Comparison of ENCODE assay signal across 8 mouse cellular contexts in the genomic region with DNA sequence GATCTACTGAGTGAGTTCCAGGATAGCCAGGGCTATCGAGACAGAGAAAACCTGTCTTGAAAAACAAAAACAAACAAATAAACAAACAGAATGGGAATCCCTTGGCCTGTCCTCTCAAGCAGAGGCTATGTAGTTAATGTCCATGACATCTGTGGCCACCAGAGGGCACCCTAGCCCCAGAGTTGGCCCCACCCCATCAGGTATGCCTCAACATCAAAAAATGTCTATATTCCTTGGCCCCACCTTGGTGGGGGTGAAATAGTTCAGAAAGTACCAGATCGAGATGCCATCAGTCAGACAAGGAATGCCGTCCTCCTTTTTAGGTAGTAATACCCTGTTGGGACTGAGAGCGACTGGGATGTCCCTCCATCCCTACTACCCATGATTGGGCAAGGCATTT. TPM values are rescaled to one million over a fixed set of nuclear protein-coding genes. Genes with fewer than 3 reads are reported as not detected.
DNase-seq lines count a peak whose midpoint lies in the region; ATAC-seq and TF ChIP-seq lines count a peak whose summit lies in the region.
"Had no signal": no experiment of that assay in that cellular context is flagged by ENCODE, and none has a peak within 500 bp of the region (broad histone marks: within the 10 kb centered on the region; RNA-seq: fewer than 3 reads in every experiment).

No protein-coding gene starts in this region.

- peak; percentile 67 for DNase-seq in MN1 (ENCODE audit: low spot score)
- DNase-seq in hindbrain, embryonic 11.5 days (ENCODE audit: low spot score): peak; percentile 81
- DNase-seq in layer of hippocampus, postnatal 36 days: peak; percentile 64 to 74
- peak; percentile 81 for DNase-seq in right cerebral cortex, postnatal 4 days

- H3K27me3 ChIP-seq in hindbrain, embryonic 11.5 days (ENCODE audit: control insufficient read depth, insufficient read depth, low read length): no peaks in the 10 kb centered on the region

- TF ChIP-seq CTCF in bone marrow, adult 2 months (IDR thresholded peaks at IDR 0.05; ENCODE audit: control insufficient read depth, insufficient read depth, low read length): peak; percentile 97

- no peak overlapping the region for H3K27ac ChIP-seq in bone marrow, adult 2 months (ENCODE audit: control insufficient read depth, insufficient read depth, low read depth, low read length, poor library complexity)
- H3K27ac ChIP-seq in hindbrain, embryonic 11.5 days (ENCODE audit: low read depth, low read length): no peak overlapping the region
- H3K27ac ChIP-seq: limb, embryonic 12.5 days had no signal

- H3K9me3 ChIP-seq in hindbrain, embryonic 11.5 days (ENCODE audit: control insufficient read depth, low read length): no peaks in the 10 kb centered on the region
- H3K9me3 ChIP-seq: limb, embryonic 12.5 days had no signal

- H3K4me2 ChIP-seq in hindbrain, embryonic 11.5 days (replicated peaks; ENCODE audit: low read depth, low read length): no peak overlapping the region
- H3K4me2 ChIP-seq: limb, embryonic 12.5 days had no signal

- H3K4me1 ChIP-seq in bone marrow, adult 2 months (ENCODE audit: control insufficient read depth, insufficient read depth, low read length): no peaks in the 10 kb centered on the region
- H3K4me1 ChIP-seq in hindbrain, embryonic 11.5 days (replicated peaks; ENCODE audit: control insufficient read depth, insufficient read depth, low read length): no peaks in the 10 kb centered on the region; the same call in 1 of the 2 replicates

- H3K36me3 ChIP-seq in hindbrain, embryonic 11.5 days (ENCODE audit: control insufficient read depth, insufficient read depth, low read length): peaks cover 3% of the 10 kb centered on the region

- 22% methylated on average over 4 of the region's 4 CpGs for WGBS in bone marrow, adult 2 months
- WGBS in hindbrain, embryonic 11.5 days: 39% methylated on average over 4 of the region's 4 CpGs

- peak; percentile 83 for ATAC-seq in erythroblast, adult 5-6 weeks (replicated peaks; ENCODE audit: low FRiP score, poor library complexity, severe bottlenecking)
- no peak for ATAC-seq in hindbrain, embryonic 11.5 days (ENCODE audit: low FRiP score)
- peak; percentile 96 for ATAC-seq in megakaryocyte, adult 5-6 weeks (ENCODE audit: poor library complexity, severe bottlenecking)

- TF ChIP-seq POLR2A in bone marrow, adult 2 months (IDR thresholded peaks at IDR 0.05; ENCODE audit: borderline replicate concordance, control insufficient read depth, low read depth, low read length): no peak

- no peak overlapping the region for H3K9ac ChIP-seq in hindbrain, embryonic 11.5 days (ENCODE audit: low read depth, low read length)
- H3K9ac ChIP-seq: limb, embryonic 12.5 days had no signal

- no peak overlapping the region for H3K4me3 ChIP-seq in bone marrow, adult 2 months (replicated peaks; ENCODE audit: control insufficient read depth, low read depth, low read length)
- no peak overlapping the region for H3K4me3 ChIP-seq in hindbrain, embryonic 11.5 days (ENCODE audit: low read depth, low read length)
- H3K4me3 ChIP-seq: limb, embryonic 12.5 days had no signal

RNA-seq across cellular contexts. Expression of a gene that starts 1.2 kb away (rescaled TPM):
- polyA plus RNA-seq in bone marrow, adult 2 months (2011; ENCODE audit: insufficient read depth, insufficient read length, low replicate concordance, missing spikeins): not detected in 2 replicates
- total RNA-seq in erythroblast, adult 5-6 weeks (2015; ENCODE audit: low replicate concordance): not detected in 2 replicates
- not detected in 2 replicates for total RNA-seq in erythroblast, adult 5-6 weeks (2017; ENCODE audit: low replicate concordance)
- polyA plus RNA-seq in hindbrain, embryonic 11.5 days (2014; fragmentation: Nextera tagmentation; extraction: Ambion mirVana): not detected in 2 replicates
- not detected for total RNA-seq in layer of hippocampus, postnatal 36 days (2021)
- not detected in 2 replicates for total RNA-seq in megakaryocyte, adult 5-6 weeks (2015)
- not detected in 2 replicates for total RNA-seq in megakaryocyte, adult 5-6 weeks (2017)
- polyA plus RNA-seq: limb, embryonic 12.5 days had no signal

RNA-seq across cellular contexts. Expression of a gene that starts 17.6 kb away (rescaled TPM):
- 28.2 and 57.7 TPM in 2 replicates for polyA plus RNA-seq in bone marrow, adult 2 months (2011; ENCODE audit: insufficient read depth, insufficient read length, low replicate concordance, missing spikeins)
- 10.2 and 14.2 TPM in 2 replicates for total RNA-seq in erythroblast, adult 5-6 weeks (2015; ENCODE audit: low replicate concordance)
- total RNA-seq in erythroblast, adult 5-6 weeks (2017; ENCODE audit: low replicate concordance): 15.4 and 26.9 TPM in 2 replicates
- polyA plus RNA-seq in hindbrain, embryonic 11.5 days (2014; fragmentation: Nextera tagmentation; extraction: Ambion mirVana): 154 and 155 TPM in 2 replicates
- total RNA-seq in layer of hippocampus, postnatal 36 days (2021): 100 to 1,000 TPM; 125 to 126 TPM
- 21.7 and 22.6 TPM in 2 replicates for total RNA-seq in megakaryocyte, adult 5-6 weeks (2015)
- total RNA-seq in megakaryocyte, adult 5-6 weeks (2017): 34.6 and 43.1 TPM in 2 replicates

RNA-seq across cellular contexts. Expression of a gene that starts 29.3 kb away (rescaled TPM):
- 26.7 and 28.7 TPM in 2 replicates for polyA plus RNA-seq in bone marrow, adult 2 months (2011; ENCODE audit: insufficient read depth, insufficient read length, low replicate concordance, missing spikeins)
- 8.8 and 17.3 TPM in 2 replicates for total RNA-seq in erythroblast, adult 5-6 weeks (2015; ENCODE audit: low replicate concordance)
- total RNA-seq in erythroblast, adult 5-6 weeks (2017; ENCODE audit: low replicate concordance): 10.3 and 17.6 TPM in 2 replicates
- polyA plus RNA-seq in hindbrain, embryonic 11.5 days (2014; fragmentation: Nextera tagmentation; extraction: Ambion mirVana): 47.3 and 60.8 TPM in 2 replicates
- 100 to 1,000 TPM; 127 to 140 TPM for total RNA-seq in layer of hippocampus, postnatal 36 days (2021)
- 17.9 and 21.5 TPM in 2 replicates for total RNA-seq in megakaryocyte, adult 5-6 weeks (2015)
- 22.6 and 31.3 TPM in 2 replicates for total RNA-seq in megakaryocyte, adult 5-6 weeks (2017)

RNA-seq across cellular contexts. Expression of a gene that starts 35.8 kb away (rescaled TPM):
- polyA plus RNA-seq in bone marrow, adult 2 months (2011; ENCODE audit: insufficient read depth, insufficient read length, low replicate concordance, missing spikeins): 0.55 and 0.70 TPM in 2 replicates
- not detected in 2 replicates for total RNA-seq in erythroblast, adult 5-6 weeks (2015; ENCODE audit: low replicate concordance)
- not detected in 2 replicates for total RNA-seq in erythroblast, adult 5-6 weeks (2017; ENCODE audit: low replicate concordance)
- not detected in 2 replicates for polyA plus RNA-seq in hindbrain, embryonic 11.5 days (2014; fragmentation: Nextera tagmentation; extraction: Ambion mirVana)
- total RNA-seq in layer of hippocampus, postnatal 36 days (2021): not detected
- 0.25 TPM in 1 of 2 replicates, not detected in the other for total RNA-seq in megakaryocyte, adult 5-6 weeks (2015)
- total RNA-seq in megakaryocyte, adult 5-6 weeks (2017): not detected in 2 replicates
- polyA plus RNA-seq: limb, embryonic 12.5 days had no signal

RNA-seq across cellular contexts. Expression of a gene that starts 40.5 kb away (rescaled TPM):
- 27.5 and 35.4 TPM in 2 replicates for polyA plus RNA-seq in bone marrow, adult 2 months (2011; ENCODE audit: insufficient read depth, insufficient read length, low replicate concordance, missing spikeins)
- total RNA-seq in erythroblast, adult 5-6 weeks (2015; ENCODE audit: low replicate concordance): 1.9 and 5.0 TPM in 2 replicates
- 4.3 and 8.1 TPM in 2 replicates for total RNA-seq in erythroblast, adult 5-6 weeks (2017; ENCODE audit: low replicate concordance)
- polyA plus RNA-seq in hindbrain, embryonic 11.5 days (2014; fragmentation: Nextera tagmentation; extraction: Ambion mirVana): 34.7 and 41.4 TPM in 2 replicates
- 100 to 1,000 TPM; 956 to 985 TPM for total RNA-seq in layer of hippocampus, postnatal 36 days (2021)
- total RNA-seq in megakaryocyte, adult 5-6 weeks (2015): 10.0 and 11.6 TPM in 2 replicates
- total RNA-seq in megakaryocyte, adult 5-6 weeks (2017): 8.0 and 9.0 TPM in 2 replicates
